Mouse (Mus musculus) kidney, adult 11 months (tissue): ENCODE results near the gene Tbc1d2.
"Not testable (repeated sequence)": the region's sequence is repeated elsewhere in the genome, so short reads cannot be mapped to it uniquely, and the experiment has no call there.

Source experiments
- DNase-seq: peaks from one replicate; pipeline ENCODE4 v3.0.0; 2022

Tbc1d2 gene

DNA sequence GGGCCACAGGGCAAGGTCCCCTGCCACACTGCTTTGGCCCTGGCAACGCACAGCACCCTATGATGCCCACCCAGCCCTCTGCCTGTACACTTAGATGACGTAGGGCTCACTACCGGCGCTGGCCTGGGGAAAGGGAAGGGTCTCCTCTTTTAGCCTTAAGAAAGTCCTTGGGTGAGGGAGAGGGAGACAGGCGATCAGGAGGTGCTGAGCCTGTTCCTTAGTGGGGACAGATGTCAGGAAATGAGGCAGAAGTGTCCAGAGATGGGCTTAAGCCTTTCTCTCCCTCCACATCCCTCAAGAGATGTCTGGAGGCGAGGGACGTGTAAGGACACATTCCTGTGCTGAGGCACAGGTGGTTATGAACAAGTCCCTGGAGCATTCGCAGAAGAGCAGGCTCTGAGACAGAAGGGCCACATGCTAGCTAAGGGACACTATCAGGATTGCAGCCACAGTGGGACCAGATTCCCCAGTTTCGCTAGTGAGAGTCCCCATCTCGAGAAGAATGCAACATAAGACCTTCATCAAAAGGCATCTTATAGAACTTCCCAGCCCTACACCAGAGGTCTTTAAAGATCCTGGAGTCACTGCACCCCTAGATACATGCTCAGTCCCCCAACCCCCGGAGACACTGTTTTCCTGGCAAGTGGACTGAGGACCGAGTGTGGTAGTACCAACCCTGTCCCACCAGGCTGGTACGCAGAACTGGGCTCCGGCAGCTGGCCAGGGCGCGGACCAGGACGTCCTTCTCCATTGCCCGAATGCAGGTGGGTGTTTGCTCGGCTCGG, 49.3 kb downstream of the Tbc1d2 start:
- no peak for DNase-seq

DNA sequence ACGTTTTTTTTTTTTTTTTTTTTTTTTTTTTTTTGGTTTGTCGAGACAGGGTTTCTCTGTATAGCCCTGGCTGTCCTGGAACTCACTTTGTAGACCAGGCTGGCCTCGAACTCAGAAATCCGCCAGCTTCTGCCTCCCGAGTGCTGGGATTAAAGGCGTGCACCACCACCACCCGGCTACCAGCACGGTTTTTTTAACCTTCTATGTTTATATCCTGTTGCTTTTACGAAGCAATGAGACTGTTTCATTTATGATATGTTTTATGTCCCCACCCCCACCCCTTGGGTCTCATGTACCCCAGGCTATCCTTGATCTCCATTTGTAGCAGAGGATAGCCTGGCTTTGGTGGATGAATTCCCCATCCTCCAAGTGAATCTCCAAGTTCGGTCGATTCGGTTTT, 50.4 kb downstream of the Tbc1d2 start:
- DNase-seq, result not testable (repeated sequence)

DNA sequence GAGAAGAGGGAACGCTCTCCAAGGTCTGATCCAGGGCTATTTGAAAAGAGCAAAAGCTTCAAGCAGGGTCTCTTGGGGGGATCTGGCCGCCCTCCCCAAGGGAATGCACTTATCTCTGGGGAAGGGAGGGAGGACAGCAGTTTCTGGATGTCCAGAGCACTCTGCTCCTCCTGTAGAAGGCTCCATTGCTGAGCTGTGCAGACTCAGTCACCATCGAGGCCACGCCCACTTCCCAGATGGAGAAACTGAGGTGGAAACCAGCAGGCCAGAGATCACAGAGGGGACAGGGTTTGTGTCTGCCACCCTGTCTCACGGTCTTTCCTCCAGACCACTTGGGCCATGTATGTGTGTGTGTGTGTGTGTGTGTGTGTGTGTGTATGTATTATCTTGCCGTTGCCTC, 51.0 kb downstream of the Tbc1d2 start:
- no peak for DNase-seq

DNA sequence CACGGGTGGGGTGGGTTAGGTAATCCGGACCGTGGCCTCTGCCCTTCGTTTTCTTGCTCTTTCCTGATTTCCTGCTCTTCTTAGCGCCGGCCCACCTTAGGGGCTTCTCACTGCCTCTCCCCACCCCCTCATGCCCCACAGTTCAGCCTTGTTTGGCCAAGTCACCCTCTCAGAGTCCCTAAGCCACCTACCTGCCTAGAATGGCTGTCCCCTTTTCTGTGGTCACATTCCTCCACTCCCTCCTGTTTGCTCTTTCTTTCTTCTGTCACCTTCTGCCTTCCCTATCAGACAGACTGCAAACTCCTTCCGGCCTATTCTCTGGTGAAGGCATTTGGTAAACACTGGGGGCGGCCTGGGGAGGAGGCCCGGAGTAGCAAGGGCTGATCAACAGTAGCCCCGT, 51.9 kb downstream of the Tbc1d2 start:
- DNase-seq, result no peak

DNA sequence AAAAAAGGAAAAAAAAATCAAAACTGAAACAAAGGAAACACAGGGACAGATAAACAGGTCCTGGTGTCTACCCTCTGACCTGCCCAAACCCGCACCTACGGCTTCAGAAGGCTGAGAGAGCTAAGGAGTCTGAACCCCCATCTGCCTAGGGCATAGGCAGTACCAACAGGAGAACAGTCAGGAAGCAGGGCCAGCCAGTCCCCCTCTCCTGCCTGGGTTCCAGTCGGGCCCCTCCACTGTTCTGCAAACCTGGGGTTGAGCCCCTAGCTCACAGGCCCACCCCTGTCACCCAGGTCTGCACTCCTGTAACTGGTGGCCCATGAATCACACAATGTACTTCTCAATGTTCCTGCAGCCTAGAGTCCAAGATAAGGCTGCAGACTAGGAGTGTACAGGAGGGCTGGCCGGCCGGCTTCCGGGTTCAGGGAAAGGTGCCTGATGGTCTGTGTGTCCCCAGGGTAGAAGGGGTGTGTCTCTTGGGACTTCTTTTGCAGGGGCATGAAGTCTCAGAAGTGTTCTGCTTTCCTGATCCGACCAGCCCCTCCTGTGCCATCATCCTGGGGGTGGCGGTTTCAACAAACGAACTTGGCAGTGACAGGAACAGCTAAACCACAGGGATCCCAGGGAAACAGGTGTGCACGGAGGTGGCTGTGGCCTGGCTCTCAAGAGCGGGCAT, 52.6 kb downstream of the Tbc1d2 start:
- no peak for DNase-seq

DNA sequence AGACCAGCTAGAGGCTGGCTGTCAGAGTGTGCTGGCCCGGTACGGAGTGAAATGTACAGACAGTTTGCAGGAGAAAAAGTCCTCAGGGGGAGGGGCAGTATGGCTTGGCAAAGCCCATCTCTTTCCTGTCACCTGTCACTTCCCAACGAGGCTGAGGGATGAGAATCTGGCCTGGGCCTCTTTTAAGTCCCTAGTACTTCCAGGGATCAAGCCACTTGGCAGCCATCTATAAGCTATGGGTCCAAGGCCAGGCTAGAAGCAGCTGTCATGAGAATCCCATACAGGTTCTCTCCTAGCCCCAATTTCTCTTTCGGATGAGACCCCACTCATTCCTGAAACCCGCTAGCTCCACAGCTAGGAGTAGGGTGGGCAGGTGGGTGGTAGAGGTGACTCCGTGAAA, 53.6 kb downstream of the Tbc1d2 start:
- DNase-seq, result no peak

DNA sequence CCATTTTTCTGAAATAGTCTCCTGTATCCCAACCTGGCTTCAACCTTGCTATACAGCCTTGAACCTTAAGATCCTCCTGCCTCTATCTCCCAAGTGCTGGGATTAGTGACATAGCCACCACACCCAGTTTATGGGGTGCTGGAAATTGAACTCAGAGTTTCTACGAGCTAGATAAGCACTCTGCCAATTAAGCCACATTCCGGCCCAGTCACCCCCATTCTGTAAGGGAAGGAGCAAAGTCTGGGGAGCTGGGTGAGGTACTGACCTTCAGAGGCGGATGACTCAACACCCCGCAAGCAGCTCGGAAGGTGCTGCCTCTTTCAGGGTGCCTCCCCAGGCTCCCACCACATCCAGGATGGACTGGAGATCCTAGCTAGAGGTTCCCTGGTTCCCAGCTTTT, 55.9 kb downstream of the Tbc1d2 start:
- DNase-seq, result no peak

DNA sequence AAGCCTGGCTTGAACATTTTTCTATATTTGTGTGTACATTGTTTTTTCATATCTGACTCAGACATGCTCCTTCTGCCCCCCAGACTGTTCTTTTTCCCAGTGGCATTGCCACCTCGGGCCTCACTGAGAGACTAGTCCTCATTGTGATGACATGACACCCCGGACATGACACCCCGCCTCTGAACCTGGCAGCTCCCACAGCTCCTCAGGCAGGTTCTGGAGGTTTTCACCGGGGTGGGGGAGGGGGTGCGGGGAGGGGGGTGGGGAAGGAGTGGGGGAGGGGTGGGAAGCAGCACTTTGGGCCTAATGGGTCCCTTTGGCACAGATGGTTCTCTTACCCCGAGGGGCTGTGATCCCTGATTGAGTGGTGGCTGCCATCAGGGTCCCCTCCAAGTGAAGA, 56.5 kb downstream of the Tbc1d2 start:
- DNase-seq, result no peak

DNA sequence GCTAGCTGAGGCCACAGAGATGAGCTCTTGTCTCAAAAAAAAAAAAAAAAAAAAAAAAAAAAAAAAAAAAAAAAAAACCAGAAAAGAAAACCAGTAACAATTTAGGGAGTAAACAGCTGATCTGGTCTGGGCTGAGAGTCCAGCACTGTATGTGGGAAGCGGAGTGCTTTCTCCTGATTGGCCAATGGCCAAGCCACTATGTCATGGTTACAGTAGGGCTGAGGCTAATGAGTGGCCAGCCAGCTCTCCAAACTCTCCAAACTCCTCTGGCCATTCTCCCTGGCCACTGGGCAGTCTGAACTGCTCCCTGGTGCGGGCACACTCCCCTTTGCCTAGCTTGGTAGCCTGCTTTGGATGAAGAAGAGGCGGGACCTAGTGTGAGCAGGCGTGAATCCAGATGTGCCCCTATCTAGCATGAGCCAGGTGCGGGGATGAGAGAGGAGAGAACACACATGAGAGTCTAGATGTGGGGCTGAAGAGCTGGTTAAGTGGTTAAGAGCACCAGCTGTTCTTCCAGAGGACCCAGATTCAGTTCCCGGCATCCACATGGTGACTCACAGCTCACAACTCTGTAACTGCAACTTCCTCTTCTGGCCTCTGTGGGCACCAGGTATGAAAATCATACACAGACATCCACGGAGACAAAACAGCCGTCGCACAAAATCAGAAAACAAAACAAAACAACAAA, 58.0 kb downstream of the Tbc1d2 start:
- no peak for DNase-seq

DNA sequence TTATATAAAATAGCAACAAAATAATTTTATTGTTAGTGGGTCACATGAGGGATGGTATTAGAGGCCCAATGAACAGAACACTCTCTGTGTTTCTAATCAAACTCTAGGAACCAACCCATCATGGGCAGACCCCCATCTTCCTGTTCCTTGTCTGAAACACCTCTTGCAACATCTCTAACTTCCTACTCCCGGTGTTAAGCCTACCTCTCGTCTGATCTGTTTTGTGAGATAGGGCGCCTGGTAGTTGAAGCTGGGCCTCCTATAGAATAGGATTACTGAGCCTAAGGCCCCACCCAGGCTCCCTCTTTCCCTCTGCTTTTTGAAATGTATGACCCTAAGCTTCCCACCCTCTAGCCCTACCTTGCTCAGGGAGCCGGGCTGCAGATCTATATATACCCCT, 59.2 kb downstream of the Tbc1d2 start:
- DNase-seq, result no peak

DNA sequence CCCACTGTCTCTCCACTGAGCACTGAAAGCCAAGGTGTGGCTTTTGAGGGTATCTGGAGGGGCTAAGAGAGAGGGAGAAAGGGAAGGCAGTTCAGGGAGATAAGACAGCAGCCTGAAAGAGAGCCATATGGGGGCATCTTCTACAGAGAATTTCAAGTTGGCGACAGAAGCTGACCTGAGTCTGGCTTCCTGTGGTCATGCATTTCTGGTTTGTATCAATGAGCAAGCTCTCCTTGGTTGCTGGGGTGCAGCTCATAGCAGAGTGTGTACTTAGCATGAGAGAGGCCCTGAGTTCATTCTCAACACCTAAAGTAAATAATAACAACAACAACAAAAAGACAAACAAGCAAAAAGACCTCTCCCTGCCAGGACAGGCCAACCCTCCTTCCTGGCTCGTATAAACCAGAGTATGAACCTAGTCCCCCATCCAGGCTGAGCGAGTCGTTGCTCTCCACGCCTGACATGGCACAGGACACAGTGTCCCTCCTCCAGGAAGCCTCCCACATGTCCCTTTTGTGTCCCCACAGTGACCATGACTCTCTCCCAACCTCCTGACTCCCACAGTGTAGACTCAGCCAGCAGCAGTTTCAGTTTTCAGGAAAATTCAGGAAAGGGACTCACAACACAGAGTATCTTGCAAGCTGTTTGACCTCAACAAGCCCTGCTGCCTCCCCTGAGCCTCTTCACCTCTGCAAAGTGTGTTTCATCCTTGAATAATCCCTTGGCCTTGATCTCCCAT, 59.9 kb downstream of the Tbc1d2 start:
- DNase-seq, result no peak

DNA sequence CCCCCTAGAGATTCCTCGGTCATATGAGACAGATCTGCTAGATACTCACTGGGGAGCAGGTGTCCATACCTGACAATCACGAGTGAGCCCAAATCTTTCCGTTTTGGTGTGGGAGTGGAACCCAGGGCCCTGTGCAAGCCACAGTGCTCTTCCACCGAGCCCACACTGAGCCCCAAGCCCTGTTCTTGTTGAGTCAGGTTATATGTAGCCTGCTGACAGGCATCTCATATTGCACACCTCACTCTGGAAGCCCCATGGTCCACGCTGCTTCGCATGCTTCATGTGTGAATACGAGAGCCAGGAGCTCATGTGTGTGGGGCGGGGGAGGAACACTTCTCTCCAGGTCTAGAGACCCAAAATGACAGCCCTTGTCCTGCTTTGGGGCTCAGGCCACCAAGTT, 60.9 kb downstream of the Tbc1d2 start:
- no peak for DNase-seq

DNA sequence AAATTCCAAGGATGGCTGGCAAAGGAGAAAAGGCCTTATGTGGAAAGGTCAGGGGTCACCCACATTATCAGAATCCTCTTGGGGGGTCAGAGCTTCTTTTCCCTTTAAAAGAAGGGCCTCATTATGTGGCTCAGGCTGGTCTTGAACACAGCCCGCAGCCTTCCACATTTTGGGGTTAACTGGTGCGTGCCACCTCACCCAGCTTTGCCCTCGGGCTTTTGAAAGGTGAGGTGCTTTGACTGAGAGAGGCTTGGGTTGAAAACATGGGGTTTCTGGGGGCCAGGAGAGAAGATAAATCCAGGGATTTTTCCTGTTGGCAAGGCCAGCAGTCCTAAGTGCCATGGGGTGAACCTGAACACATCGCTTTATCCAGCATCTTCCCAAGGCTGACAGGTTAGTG, 63.5 kb downstream of the Tbc1d2 start:
- DNase-seq, result no peak

DNA sequence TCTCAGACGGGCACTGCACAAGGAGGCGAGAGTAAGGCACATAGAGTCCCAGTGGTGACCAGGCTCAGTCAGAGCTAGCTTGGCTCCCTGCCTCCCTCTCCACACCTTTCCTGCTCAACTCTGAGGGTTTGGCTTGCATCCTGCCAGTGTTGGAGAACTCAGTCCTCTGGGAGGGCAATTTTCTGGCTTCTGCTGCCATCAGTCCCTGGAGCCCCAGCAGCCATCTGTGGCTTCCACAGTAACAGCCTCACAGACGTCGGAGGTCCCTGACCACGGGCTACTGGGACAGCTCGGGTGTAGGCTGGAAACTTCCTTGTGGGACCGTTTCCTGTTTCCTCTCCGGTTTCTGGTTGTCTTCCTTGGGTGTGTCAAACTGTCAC, 64.2 kb downstream of the Tbc1d2 start:
- no peak for DNase-seq

DNA sequence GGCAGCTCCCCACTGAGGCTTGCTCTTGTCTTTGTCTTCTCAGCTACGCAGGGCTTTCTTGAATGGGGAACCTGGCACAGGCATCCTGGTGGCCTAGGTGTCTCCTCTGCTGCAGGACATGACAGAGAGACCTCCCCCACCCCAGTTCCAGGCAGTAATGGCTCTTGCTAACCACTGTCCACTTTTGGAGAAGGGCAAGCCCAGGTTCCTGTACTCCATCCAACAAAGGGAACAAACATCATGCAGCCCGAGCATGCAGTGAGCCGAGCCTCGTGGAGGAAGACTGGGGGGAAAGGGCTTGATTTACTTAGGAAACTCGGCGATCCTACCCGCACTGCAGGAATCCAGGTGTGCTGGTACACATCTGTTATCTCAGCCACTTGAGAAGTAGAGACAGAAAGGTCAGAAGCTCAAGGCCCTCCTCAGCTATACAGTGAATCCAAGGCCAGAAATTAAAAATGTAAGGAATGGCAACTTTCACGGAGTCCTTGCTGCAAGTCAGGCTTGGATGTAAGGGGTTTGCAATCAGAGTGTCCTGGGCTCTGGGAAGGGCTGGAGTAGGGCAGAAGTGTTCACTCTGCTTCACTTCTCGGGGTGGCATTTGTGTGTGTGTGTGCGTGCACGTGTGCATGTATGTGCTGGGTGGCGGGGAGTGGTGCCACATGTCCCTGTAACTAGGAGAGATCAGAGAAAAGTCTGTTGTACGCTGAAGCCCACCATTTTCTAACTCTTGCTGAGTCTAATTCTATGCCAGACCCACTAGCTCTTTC, 64.8 kb downstream of the Tbc1d2 start:
- no peak for DNase-seq

DNA sequence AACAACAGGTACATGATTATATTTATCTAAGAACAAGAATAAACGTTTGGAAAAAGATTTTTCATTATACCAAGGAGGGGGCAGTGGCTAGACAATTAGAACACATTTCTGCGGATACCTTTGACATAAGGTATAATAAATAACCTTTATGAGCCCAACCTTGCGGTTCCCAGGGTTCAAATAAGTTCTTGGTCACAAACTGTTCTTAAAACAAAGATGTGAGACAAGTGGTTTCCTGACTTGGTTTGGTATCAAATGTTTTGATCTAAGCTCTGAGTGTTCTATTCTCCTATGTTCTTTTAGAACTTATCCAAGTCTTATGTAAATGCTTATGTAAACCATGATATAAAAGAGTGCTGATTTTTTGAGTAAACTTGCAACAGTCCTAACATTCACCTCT, 65.5 kb downstream of the Tbc1d2 start:
- not testable (repeated sequence) for DNase-seq

DNA sequence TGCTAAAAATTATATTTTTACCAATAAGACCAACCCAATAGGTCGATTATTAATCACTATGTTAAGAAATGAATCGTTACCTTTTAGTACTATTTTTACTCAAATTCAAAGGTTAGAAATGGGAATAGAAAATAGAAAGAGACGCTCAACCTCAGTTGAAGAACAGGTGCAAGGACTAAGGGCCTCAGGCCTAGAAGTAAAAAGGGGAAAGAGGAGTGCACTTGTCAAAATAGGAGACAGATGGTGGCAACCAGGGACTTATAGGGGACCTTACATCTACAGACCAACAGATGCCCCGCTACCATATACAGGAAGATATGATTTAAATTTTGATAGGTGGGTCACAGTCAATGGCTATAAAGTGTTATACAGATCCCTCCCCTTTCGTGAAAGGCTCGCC, 65.9 kb downstream of the Tbc1d2 start:
- not testable (repeated sequence) for DNase-seq

DNA sequence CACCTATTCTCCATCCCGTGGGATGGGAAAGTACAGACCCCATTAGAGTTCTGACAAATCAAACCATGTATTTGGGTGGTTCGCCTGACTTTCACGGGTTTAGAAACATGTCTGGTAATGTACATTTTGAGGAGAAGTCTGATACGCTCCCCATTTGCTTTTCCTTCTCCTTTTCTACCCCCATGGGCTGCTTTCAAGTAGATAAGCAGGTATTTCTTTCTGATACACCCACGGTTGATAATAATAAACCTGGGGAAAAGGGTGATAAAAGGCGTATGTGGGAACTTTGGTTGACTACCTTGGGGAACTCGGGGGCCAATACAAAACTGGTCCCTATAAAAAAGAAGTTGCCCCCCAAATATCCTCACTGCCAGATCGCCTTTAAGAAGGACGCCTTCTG, 68.0 kb downstream of the Tbc1d2 start:
- DNase-seq, result not testable (repeated sequence)

DNA sequence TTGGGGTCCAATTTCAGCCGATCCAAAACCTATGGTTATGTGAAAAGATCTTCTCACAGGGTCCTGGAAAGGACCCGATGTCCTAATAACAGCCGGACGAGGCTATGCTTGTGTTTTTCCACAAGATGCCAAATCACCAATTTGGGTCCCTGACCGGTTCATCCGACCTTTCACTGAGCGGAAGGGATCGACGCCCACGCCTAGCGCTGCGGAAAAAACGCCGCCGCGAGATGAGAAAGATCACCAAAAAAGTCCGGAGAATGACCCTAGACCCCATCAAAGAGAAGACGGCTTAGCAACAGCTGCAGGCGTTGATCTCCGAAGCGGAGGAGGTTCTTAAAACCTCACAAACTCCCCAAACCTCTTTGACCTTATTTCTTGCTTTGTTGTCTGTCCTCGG, 68.4 kb downstream of the Tbc1d2 start:
- not testable (repeated sequence) for DNase-seq

DNA sequence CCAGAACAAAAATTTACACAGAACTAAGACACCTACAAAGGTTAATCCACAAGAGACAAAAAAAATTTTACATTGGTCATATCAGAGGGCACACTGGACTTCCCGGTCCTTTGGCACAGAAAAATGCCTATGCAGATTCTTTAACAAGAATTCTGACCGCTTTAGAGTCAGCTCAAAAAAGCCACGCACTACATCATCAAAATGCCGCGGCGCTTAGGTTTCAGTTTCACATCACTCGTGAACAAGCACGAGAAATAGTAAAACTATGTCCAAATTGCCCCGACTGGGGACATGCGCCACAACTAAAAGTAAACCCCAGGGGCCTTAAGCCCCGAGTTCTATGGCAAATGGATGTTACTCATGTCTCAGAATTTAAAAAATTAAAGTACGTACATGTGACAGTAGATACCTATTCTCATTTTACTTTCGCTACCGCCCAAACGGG, 69.2 kb downstream of the Tbc1d2 start:
- DNase-seq, result not testable (repeated sequence)

DNA sequence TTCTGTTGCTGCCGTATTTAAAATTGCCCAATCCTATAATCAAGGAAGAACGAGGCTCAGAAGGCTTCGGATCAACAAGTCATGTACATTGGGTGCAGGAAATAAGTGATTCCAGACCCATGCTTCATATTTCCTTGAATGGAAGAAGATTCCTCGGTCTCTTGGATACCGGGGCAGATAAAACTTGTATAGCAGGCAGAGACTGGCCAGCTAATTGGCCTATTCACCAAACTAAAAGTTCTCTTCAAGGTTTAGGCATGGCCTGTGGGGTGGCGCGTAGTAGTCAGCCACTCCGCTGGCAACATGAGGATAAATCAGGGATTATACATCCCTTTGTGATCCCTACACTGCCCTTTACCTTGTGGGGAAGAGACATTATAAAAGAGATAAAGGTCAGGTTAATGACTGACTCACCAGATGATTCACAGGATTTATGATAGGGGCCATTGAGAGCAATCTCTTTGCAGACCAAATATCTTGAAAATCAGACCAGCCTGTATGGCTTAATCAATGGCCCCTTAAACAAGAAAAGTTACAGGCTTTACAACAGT, 71.1 kb downstream of the Tbc1d2 start:
- DNase-seq, result not testable (repeated sequence)

DNA sequence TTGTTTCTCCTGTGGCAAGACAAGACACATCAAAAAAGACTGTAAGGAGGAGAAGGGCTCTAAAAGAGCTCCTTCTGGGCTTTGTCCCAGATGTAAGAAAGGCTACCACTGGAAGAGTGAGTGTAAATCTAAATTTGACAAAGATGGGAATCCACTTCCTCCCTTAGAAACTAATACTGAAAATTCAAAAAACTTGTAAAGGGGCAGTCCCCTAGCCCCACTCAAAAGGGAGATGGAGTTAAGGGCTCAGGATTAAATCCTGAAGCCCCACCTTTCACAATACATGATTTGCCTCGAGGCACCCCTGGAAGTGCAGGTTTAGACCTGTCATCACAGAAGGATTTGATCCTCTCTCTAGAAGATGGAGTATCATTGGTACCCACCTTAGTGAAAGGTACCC, 71.8 kb downstream of the Tbc1d2 start:
- no peak for DNase-seq
